Mouse (Mus musculus) lung, postnatal 4 days (tissue): Measurements from ENCODE around the gene Khdc3.
A peak's percentile ranks its signal among the peaks of the same experiment; 100 is the strongest.
"Not testable (repeated sequence)": the region's sequence is repeated elsewhere in the genome, so short reads cannot be mapped to it uniquely, and the experiment has no call there.

Experiments
- DNase-seq, 2 experiments: peaks; one replicate each; pipeline ENCODE4 v3.0.0; 2021

The Khdc3 gene

GRCm38 (mm10) chr9:73101536-73101935 lies at the start of gene Khdc3:
Khdc3 (plus strand) TSS chr9:73101836.
- DNase-seq, result no peak

GRCm38 (mm10) chr9:73055441-73055911 lies 46.2 kb upstream of the Khdc3 start:
- no peak for DNase-seq

GRCm38 (mm10) chr9:73059224-73059623 lies 42.4 kb upstream of the Khdc3 start:
- DNase-seq, result no peak

- no peak for DNase-seq
Measured at GRCm38 (mm10) chr9:73063621-73064290, 37.9 kb upstream of the Khdc3 start.

GRCm38 (mm10) chr9:73067086-73067485 lies 34.5 kb upstream of the Khdc3 start:
- DNase-seq, result no peak

- peak; percentile 59 to 80 for DNase-seq
Measured at GRCm38 (mm10) chr9:73068230-73068679, 33.4 kb upstream of the Khdc3 start.

- DNase-seq, result no peak
Measured at GRCm38 (mm10) chr9:73068688-73069087, 32.9 kb upstream of the Khdc3 start.

GRCm38 (mm10) chr9:73070971-73071659 lies 30.5 kb upstream of the Khdc3 start:
- peak in 1 of 2 experiments; percentile 64 for DNase-seq

GRCm38 (mm10) chr9:73072426-73072825 lies 29.2 kb upstream of the Khdc3 start:
- DNase-seq, result no peak

GRCm38 (mm10) chr9:73073169-73073568 lies 28.5 kb upstream of the Khdc3 start:
- DNase-seq, result no peak

- not testable (repeated sequence) for DNase-seq
Measured at GRCm38 (mm10) chr9:73079349-73079748, 22.3 kb upstream of the Khdc3 start.

GRCm38 (mm10) chr9:73079801-73080325 lies 21.8 kb upstream of the Khdc3 start:
- DNase-seq, result no peak

- DNase-seq, result no peak
Measured at GRCm38 (mm10) chr9:73082291-73083000, 19.2 kb upstream of the Khdc3 start.

- DNase-seq, result no peak
Measured at GRCm38 (mm10) chr9:73083956-73084355, 17.7 kb upstream of the Khdc3 start.

- DNase-seq, result peak; percentile 42
Measured at GRCm38 (mm10) chr9:73085845-73086244, 15.8 kb upstream of the Khdc3 start.

- DNase-seq, result peak; percentile 39 to 42
Measured at GRCm38 (mm10) chr9:73087121-73087520, 14.5 kb upstream of the Khdc3 start.

- DNase-seq, result no peak
Measured at GRCm38 (mm10) chr9:73087581-73087980, 14.1 kb upstream of the Khdc3 start.

GRCm38 (mm10) chr9:73089222-73089920 lies 12.3 kb upstream of the Khdc3 start:
- DNase-seq, result peak; percentile 76 to 84

- no peak for DNase-seq
Measured at GRCm38 (mm10) chr9:73090121-73090520, 11.5 kb upstream of the Khdc3 start.

- peak in 1 of 2 experiments; percentile 54 for DNase-seq
Measured at GRCm38 (mm10) chr9:73091747-73092146, 9.9 kb upstream of the Khdc3 start.

GRCm38 (mm10) chr9:73094580-73094979 lies 7.1 kb upstream of the Khdc3 start:
- DNase-seq, result peak in 1 of 2 experiments; percentile 37

- no peak for DNase-seq
Measured at GRCm38 (mm10) chr9:73097898-73098297, 3.7 kb upstream of the Khdc3 start.

- no peak for DNase-seq
Measured at GRCm38 (mm10) chr9:73102181-73102580, 545 bp downstream of the Khdc3 start, which contains the start of gene Gm20509. Gm20509 (plus strand) TSS chr9:73102470.
